Mouse (Mus musculus): Measurements from ENCODE around the gene Arfrp1. TPM values are rescaled to one million over a fixed set of nuclear protein-coding genes. Genes with fewer than 3 reads are reported as not detected.

Gene Arfrp1
- polyA plus RNA-seq, 1 experiment: 37.9 TPM

Other genes with a start within 250 kb of the Arfrp1 start
- gene Kcnq2, start 230.1 kb downstream of the Arfrp1 start, polyA plus RNA-seq (2012; rRNA removed): 0.07 and 0.13 TPM in 2 replicates
- 0.78 TPM in 1 of 2 replicates, not detected in the other for gene Eef1a2, start 208.4 kb downstream of the Arfrp1 start, polyA plus RNA-seq (2012; rRNA removed)
- gene Ppdpf, start 178.2 kb downstream of the Arfrp1 start, polyA plus RNA-seq (2012; rRNA removed): 96.9 and 106 TPM in 2 replicates
- gene Ptk6, start 162.6 kb downstream of the Arfrp1 start, polyA plus RNA-seq (2012; rRNA removed): 0.05 and 0.10 TPM in 2 replicates
- gene Srms, start 152.2 kb downstream of the Arfrp1 start, polyA plus RNA-seq (2012; rRNA removed): 0.81 and 1.2 TPM in 2 replicates
- gene Fndc11, start 145.4 kb downstream of the Arfrp1 start, polyA plus RNA-seq (2012; rRNA removed): 1.8 and 2.7 TPM in 2 replicates
- 12.1 and 15.8 TPM in 2 replicates for gene Helz2, start 123.4 kb downstream of the Arfrp1 start, polyA plus RNA-seq (2012; rRNA removed)
- 13.5 and 14.6 TPM in 2 replicates for gene Gmeb2, start 77.4 kb downstream of the Arfrp1 start, polyA plus RNA-seq (2012; rRNA removed)
- 0.12 and 0.14 TPM in 2 replicates for gene Stmn3, start 50.9 kb downstream of the Arfrp1 start, polyA plus RNA-seq (2012; rRNA removed)
- gene Rtel1, start 45.7 kb downstream of the Arfrp1 start, polyA plus RNA-seq (2012; rRNA removed): 43.5 and 57.6 TPM in 2 replicates
- 35.0 and 35.7 TPM in 2 replicates for gene Zgpat, start 476 bp downstream of the Arfrp1 start, polyA plus RNA-seq (2012; rRNA removed)
- gene Lime1, start 14.7 kb upstream of the Arfrp1 start, polyA plus RNA-seq (2012; rRNA removed): 38.2 and 50.2 TPM in 2 replicates
- 9.3 and 9.9 TPM in 2 replicates for gene Zbtb46, start 94.0 kb upstream of the Arfrp1 start, polyA plus RNA-seq (2012; rRNA removed)
- 0.67 and 0.73 TPM in 2 replicates for gene Abhd16b, start 127.8 kb upstream of the Arfrp1 start, polyA plus RNA-seq (2012; rRNA removed)
- gene Tpd52l2, start 131.7 kb upstream of the Arfrp1 start, polyA plus RNA-seq (2012; rRNA removed): 49.7 and 55.1 TPM in 2 replicates
- gene Dnajc5, start 155.1 kb upstream of the Arfrp1 start, polyA plus RNA-seq (2012; rRNA removed): 74.5 and 95.2 TPM in 2 replicates
- 132 and 164 TPM in 2 replicates for gene Uckl1, start 219.5 kb upstream of the Arfrp1 start, polyA plus RNA-seq (2012; rRNA removed)
- 28.2 and 34.0 TPM in 2 replicates for gene Prpf6, start 226.5 kb upstream of the Arfrp1 start, polyA plus RNA-seq (2012; rRNA removed)
- 63.5 and 63.7 TPM in 2 replicates for gene Zfp512b, start 227.4 kb upstream of the Arfrp1 start, polyA plus RNA-seq (2012; rRNA removed)
- gene Samd10, start 233.8 kb upstream of the Arfrp1 start, polyA plus RNA-seq (2012; rRNA removed): 54.5 and 62.2 TPM in 2 replicates